Mouse (Mus musculus): ENCODE measurements around the gene Hnrnpa0.
"Not testable (repeated sequence)": the region's sequence is repeated elsewhere in the genome, so short reads cannot be mapped to it uniquely, and the experiment has no call there.

Gene Hnrnpa0

GRCm38 (mm10) chr13:58128396-58128767 lies at the start of gene Hnrnpa0:
Gene Hnrnpa0 (minus strand): TSS chr13:58128556.
- DNase-seq (ENCODE audit: low read depth, low spot score): peak; percentile 89

DNA sequence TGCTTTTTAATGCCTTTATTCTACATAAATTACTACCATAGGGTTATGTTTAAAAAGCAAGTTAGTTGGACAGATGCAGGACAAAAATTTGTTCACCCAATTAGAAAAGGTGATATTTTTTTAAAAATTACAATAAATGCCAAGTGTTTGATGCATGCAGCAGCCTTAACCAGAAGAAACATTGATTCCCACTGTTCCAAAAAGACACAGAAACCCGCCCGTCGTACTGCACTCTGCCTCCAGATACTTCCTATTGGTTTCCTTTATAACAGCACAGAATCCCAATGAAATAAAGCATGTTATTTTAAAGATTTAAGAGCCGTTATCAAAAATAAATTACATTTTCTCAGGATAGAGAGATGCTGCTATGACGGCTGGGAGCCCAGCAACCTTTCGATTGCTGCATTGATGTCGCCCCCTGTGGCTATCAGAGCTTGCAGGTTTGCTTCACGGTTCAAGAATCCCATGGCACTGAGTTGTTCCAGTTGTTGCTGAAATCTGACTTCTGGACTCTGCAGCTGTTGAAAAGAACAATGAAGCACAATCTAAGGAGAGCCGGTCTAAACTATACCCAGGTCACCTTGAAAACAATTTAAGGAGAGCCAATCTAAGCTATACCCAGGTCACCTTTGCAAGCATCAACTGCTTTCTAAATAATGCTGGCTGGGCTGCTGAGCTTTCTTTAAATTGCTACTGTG lies 49.3 kb upstream of the Hnrnpa0 start:
- peak; percentile 51 for DNase-seq (ENCODE audit: low read depth, low spot score)

DNA sequence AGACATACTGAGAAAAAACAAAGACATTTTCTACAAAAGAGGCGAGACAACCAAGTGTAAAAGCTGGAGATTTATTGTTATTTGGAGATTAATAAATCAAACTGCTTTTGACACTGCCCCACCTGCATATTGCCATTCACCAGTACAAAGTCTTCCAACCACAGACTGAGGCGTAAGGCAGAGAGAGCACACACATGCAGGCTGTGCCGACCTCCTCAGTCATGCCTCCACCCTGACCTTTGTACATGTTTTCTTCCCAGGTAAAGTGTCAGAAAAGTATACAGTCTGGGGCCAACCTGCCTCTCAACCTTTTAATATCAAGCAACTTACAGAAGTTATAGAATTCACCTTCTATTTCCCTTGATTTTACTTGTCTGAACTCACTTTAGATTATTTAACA lies 47.7 kb upstream of the Hnrnpa0 start:
- no peak for DNase-seq (ENCODE audit: low read depth, low spot score)

DNA sequence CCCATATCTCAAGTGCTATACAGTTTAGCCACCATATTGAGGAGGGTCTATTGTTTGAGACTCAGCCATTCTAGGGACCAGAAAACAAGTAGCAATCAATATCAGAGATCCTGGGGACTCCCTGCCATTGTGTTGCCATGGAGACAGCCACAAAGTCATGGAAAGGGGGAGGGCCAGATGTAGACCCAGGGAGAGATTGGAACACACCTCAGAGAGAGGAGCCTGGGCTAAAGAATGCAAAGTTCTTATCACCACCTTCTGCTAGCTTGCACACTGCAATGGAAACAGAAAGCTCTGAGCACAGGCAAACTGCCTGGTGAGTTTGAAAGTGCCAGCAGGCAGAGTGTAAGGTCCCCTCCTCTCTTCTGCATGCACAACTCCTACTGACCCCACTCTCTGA lies 39.8 kb upstream of the Hnrnpa0 start:
- no peak for DNase-seq (ENCODE audit: low read depth, low spot score)

- no peak for DNase-seq (ENCODE audit: low read depth, low spot score)
These were observed 35.0 kb upstream of the Hnrnpa0 start for GRCm38 (mm10) chr13:58163343-58163742.

- no peak for DNase-seq (ENCODE audit: low read depth, low spot score)
These were observed 32.4 kb upstream of the Hnrnpa0 start for GRCm38 (mm10) chr13:58160761-58161160.

GRCm38 (mm10) chr13:58158099-58158912 lies 29.9 kb upstream of the Hnrnpa0 start:
- DNase-seq (ENCODE audit: low read depth, low spot score): peak; percentile 93

DNA sequence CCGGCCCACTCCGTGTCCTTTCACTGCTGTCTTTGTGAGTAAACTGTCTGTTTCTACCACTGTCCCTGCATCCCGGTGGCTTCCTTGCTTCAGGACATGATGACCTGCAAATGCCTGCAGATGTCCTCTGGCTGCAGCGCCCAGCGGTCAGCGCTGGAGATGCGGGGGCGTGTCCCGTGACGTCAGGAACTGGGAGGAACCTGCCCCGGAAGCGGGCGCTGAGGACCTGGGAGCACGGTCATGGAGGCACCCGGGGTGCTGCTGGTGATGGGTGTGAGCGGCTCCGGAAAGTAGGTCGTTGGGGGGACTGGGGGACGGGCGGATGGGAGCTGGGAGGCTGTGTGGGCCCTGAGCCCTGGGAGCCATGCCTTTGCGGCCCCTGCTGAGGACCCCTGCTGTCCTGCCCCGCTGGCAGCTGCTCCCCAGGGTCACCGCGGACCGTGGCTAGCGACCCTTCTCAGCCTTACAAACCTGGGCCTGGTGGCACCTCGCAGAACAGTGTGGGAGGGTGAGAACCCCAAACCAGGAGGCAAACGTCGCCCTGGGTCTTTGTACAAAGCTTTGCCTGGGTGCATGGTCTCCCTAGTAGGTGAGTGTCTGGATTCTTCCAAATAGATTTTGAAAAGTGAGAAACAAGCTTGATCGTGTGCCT lies 29.2 kb upstream of the Hnrnpa0 start, which contains the start of gene Idnk:
Gene Idnk (plus strand): TSS at position 203 of the 652 bp plus-strand sequence.
- DNase-seq (ENCODE audit: low read depth, low spot score): peak; percentile 54

- no peak for DNase-seq (ENCODE audit: low read depth, low spot score)
These were observed 28.7 kb upstream of the Hnrnpa0 start for GRCm38 (mm10) chr13:58157036-58157435.

DNA sequence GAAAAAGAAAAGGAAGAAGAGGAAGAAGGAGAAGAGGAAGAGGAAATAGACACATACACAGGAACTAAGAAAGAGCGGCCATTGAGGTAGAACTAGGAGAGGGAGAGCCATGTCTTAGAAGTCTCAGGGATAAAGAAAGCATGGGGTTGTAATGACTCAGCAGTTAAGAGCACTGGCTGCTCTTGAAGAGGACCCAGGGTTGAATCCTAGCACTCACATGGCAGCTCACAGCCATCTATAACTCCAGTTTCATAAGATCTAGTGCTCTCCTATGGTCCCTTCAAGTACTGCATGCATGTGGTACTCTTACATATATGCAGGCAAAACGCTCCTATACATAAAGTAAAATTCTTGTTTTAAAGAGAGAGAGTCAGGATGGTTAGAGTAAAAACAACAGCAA lies 27.7 kb upstream of the Hnrnpa0 start:
- no peak for DNase-seq (ENCODE audit: low read depth, low spot score)

- DNase-seq (ENCODE audit: low read depth, low spot score): no peak
These were observed 22.1 kb upstream of the Hnrnpa0 start for GRCm38 (mm10) chr13:58150442-58150841.

- no peak for DNase-seq (ENCODE audit: low read depth, low spot score)
These were observed 21.3 kb upstream of the Hnrnpa0 start for GRCm38 (mm10) chr13:58149629-58150028.

DNA sequence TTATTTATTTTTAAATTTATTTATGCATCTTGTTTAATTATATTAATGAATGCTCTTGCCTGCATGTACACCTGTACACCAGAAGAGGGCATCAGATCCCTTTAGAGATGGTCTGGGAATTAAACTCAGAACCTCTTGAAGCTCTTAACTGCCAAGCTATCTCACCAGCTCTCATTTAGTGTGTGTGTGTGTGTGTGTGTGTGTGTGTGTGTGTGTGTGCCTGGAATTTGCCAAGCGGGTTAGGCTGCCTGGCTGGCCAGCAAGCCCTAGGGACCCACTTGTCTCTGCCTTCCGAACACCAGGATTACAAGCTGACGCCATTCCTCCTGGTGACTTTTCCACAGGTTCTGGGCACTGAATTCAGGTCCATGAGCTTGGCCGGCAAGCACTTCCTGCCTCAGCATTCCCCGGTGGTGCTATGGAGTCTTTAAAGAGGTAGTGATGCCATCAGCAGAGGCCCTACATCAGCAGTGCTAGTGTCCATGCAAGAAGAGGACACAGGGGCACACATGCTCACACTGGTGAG lies 20.7 kb upstream of the Hnrnpa0 start:
- no peak for DNase-seq (ENCODE audit: low read depth, low spot score)

DNA sequence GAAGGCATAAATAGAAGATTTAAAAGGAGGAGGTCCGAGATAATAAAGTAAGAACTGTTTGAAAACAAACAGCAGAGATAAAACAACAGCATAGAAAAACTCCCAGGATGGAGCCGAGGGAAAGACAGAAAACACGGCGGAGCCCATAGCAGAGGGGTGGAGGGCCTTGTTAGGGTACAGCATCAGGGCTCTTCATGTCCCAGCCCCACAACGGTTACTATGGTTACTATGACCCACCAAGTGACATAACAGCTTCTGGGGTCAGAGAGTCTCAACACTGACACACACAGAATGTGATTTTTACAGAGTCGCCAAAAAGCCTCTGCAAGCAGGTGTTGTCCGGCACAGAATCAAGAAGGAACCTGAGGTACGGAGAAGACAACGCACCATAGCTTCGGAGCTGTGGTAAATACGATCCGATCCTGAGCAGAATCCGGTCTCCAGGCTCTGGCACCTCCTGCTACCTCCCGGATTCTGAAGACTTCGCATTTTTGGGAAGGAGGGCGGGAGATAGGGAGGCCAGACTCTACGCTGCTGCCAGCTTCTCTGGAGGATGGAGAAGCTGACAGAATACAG lies 20.0 kb upstream of the Hnrnpa0 start:
- DNase-seq (ENCODE audit: low read depth, low spot score): peak; percentile 86

DNA sequence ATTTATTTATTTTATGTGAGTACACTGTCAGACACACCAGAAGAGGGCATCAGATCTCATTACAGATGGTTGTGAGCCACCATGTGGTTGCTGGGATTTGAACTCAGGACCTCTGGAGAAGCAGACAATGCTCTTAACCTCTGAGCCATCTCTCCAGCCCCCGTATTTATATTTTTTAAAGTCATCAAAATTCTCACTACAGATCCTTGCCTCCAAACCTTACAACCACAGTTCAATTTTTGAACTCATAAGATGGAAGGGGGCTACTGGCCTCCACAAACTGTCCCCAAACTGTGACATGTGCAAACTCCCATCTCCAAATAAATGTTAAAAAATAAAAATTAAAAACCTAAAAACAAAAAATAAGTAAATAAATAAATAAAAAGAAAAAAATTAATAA lies 19.4 kb upstream of the Hnrnpa0 start:
- DNase-seq (ENCODE audit: low read depth, low spot score): no peak

GRCm38 (mm10) chr13:58146603-58147002 lies 18.2 kb upstream of the Hnrnpa0 start:
- not testable (repeated sequence) for DNase-seq (ENCODE audit: low read depth, low spot score)

GRCm38 (mm10) chr13:58131692-58132091 lies 3.3 kb upstream of the Hnrnpa0 start:
- DNase-seq (ENCODE audit: low read depth, low spot score): peak; percentile 32

- DNase-seq (ENCODE audit: low read depth, low spot score): no peak
These were observed 1.4 kb upstream of the Hnrnpa0 start for GRCm38 (mm10) chr13:58129687-58130246.

GRCm38 (mm10) chr13:58128768-58129671 lies 664 bp upstream of the Hnrnpa0 start:
- DNase-seq (ENCODE audit: low read depth, low spot score): peak; percentile 94

DNA sequence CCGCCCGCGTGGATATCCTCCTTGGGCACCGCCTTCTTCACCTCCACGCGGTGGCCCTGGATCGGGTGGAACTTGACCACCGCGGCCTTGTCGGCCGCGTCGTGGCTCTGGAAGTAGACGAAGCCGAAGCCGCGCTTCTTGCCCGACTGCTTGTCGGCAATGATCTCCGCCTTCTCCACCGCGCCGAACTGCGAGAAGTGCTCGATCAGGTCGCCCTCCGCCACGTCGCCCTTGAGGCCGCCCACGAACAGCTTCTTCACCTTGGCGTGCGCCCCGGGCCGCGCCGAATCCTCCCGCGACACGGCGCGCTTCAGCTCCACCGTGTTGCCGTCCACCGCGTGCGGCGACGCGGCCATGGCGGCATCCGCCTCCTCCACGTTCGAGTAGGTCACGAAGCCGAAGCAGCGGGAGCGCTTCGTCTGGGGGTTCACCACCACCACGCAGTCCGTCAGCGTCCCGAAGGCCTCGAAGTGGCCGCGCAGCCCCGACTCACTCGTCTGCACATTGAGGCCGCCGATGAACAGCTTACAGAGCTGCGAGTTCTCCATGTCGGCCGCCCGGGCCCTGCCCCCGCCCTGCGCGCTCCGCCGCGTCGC lies 492 bp downstream of the Hnrnpa0 start:
- DNase-seq (ENCODE audit: low read depth, low spot score): peak; percentile 58

Data from R1 (cell line).